Mouse (Mus musculus) embryonic facial prominence, embryonic 11.5 days (tissue): Measurements from ENCODE around the gene Metrn. TPM values are rescaled to one million over a fixed set of nuclear protein-coding genes. Genes with fewer than 3 reads are reported as not detected.
A peak's percentile ranks its signal among the peaks of the same experiment; 100 is the strongest.
"Not testable (repeated sequence)": the region's sequence is repeated elsewhere in the genome, so short reads cannot be mapped to it uniquely, and the experiment has no call there.

Experiments used
- ATAC-seq: fragments of 200-750 bp; cut with Nextera tagmentation; replicated peaks from 2 replicates; pipeline ENCODE4 v1.8.0; 2017; ENCODE audit warnings: low read depth; ENCODE audit not compliant: insufficient number of reproducible peaks, low FRiP score, low TSS enrichment
- DNase-seq: peaks from one replicate; pipeline ENCODE4 v3.0.0-alpha.2; 2015; ENCODE audit warnings: low spot score
- H3K27ac ChIP-seq: fragments of 300-500 bp; sonication (generic); replicated peaks from 2 replicates; pipeline ENCODE4 v1.5.1; 2014; ENCODE audit warnings: mild to moderate bottlenecking, low read depth, low read length, control low read depth
- H3K27me3 ChIP-seq: fragments of 300-500 bp; sonication (generic); 2 replicates; pipeline ENCODE4 v1.6.1; 2014; ENCODE audit warnings: mild to moderate bottlenecking, low read length, moderate library complexity, mixed read lengths; ENCODE audit not compliant: control insufficient read depth, insufficient read depth
- H3K36me3 ChIP-seq: fragments of 300-500 bp; sonication (generic); replicated peaks from 2 replicates; pipeline ENCODE4 v1.6.1; 2014; ENCODE audit warnings: low read depth, mild to moderate bottlenecking, low read length, moderate library complexity, mixed read lengths; ENCODE audit not compliant: control insufficient read depth, insufficient read depth
- H3K4me1 ChIP-seq: fragments of 300-500 bp; sonication (generic); 2 replicates; pipeline ENCODE4 v1.6.1; 2014; ENCODE audit warnings: low read length, mixed read lengths; ENCODE audit not compliant: control insufficient read depth, insufficient read depth
- H3K4me2 ChIP-seq: fragments of 300-500 bp; sonication (generic); 2 replicates; pipeline ENCODE4 v1.6.1; 2014; ENCODE audit warnings: low read depth, mild to moderate bottlenecking, control low read depth, low read length, moderate library complexity
- H3K4me3 ChIP-seq: fragments of 300-500 bp; sonication (generic); 2 replicates; pipeline ENCODE4 v1.5.1; 2014; ENCODE audit warnings: low read depth, low read length, control low read depth
- H3K9ac ChIP-seq: fragments of 300-500 bp; sonication (generic); replicated peaks from 2 replicates; pipeline ENCODE4 v1.6.1; 2014; ENCODE audit warnings: mild to moderate bottlenecking, control low read depth, low read length
- H3K9me3 ChIP-seq: fragments of 300-500 bp; sonication (generic); replicated peaks from 2 replicates; pipeline ENCODE4 v1.6.1; 2016; ENCODE audit warnings: mild to moderate bottlenecking, low read length, inconsistent platforms, mixed read lengths; ENCODE audit not compliant: control insufficient read depth
- WGBS: fragments of 180-500 bp; shearing (Covaris S2); extraction: QIAGEN DNeasy Blood & Tissue Kit; methylation state at CpG from one replicate; pipeline ENCODE4 v1.1.7; 2014; 5-methylcytosine and 5-hydroxymethylcytosine counted together
- polyA plus RNA-seq: library from polyadenylated mRNA; unstranded; fragments of >200 nt; fragmentation: Nextera tagmentation; extraction: Ambion mirVana; gene quantifications from 2 replicates; pipeline ENCODE4 v1.2.1, GENCODE M21; 2014

Gene Metrn
- polyA plus RNA-seq, 1 experiment from 2014 or later, result 13.4 TPM

DNA sequence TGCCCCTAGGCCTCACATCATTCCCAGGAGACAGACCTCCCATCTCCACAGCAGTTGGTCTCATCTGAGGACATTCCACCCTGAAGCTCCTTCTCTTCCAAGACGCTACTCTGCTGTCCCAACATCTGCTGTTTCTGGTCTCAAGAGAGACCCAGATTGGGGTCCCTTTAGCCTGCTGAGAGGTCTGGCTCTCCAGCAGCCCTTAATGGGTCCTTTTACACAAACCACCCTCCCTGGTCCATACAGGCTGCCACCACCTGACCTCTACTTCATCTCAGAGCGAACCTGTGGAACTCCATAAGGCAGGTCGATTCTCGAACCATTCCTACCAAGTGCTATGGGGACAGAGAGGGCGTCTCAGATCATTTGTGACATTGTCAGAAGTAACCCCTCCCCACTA lies 11.1 kb upstream of the Metrn start:
- no peaks in the 10 kb centered on the region for H3K9me3 ChIP-seq
- no peak for DNase-seq
- WGBS, result 36% methylated on average over 5 of the region's 5 CpGs
- H3K4me3 ChIP-seq, result no peak overlapping the region
- no peaks in the 10 kb centered on the region; the same call in 1 of the 2 replicates for H3K4me1 ChIP-seq
- H3K4me2 ChIP-seq, result peak overlapping the region; percentile 97; the same call in 1 of the 2 replicates
- no peak overlapping the region for H3K9ac ChIP-seq
- ATAC-seq, result no peak
- 0 out of 2 replicates have a peak overlapping the region, but pooled peaks have one; percentile 41 for H3K27ac ChIP-seq
- no peaks in the 10 kb centered on the region for H3K36me3 ChIP-seq
- H3K27me3 ChIP-seq, result peaks cover 14% of the 10 kb centered on the region

DNA sequence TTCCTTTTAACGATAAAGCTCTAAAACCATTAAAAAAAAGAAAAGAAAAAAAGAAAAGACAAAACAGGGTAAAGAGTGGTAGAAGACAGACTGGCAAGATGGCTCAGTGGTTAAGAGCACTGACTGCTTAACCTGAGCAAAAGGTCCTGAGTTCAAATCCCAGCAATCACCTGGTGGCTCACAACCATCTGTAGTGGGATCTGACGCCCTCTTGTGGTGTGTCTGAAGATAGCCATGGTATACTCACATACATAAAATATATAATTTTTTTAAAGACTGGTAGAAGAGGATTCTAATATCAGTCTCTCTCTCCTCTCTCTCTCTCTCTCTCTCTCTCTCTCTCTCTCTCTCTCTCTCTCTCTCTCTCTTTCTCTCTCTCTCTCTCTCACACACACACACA lies 10.5 kb upstream of the Metrn start:
- H3K4me2 ChIP-seq, ATAC-seq, DNase-seq, H3K9ac ChIP-seq, H3K36me3 ChIP-seq, H3K4me1 ChIP-seq, H3K27ac ChIP-seq, H3K4me3 ChIP-seq, H3K9me3 ChIP-seq: not testable (repeated sequence)
- peaks cover 14% of the 10 kb centered on the region for H3K27me3 ChIP-seq
- WGBS, result 56% methylated on average over 2 of the region's 2 CpGs

DNA sequence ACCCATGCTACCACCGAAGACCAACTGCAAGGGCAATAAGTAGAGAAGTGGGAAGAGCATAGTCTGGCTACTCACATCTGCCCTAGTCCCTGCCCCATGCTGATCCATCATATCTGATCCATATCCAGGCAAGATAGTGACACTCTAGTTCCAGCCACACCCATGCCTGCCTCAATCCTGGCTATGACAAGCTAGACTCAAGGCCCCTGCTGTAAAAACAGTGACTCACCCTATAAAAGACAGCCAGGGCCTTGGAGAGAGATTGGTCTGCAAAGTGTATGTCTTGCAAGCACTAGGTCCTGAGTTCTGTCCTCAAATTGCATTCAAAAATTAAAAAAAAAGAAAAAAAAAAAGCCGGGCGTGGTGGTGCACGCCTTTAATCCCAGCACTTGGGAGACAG lies 9.6 kb upstream of the Metrn start:
- H3K36me3 ChIP-seq, result no peaks in the 10 kb centered on the region
- ATAC-seq, result no peak
- no peaks in the 10 kb centered on the region; the same call in 1 of the 2 replicates for H3K4me1 ChIP-seq
- H3K9ac ChIP-seq, result no peak overlapping the region
- 81% methylated on average over 4 of the region's 4 CpGs for WGBS
- no peaks in the 10 kb centered on the region for H3K9me3 ChIP-seq
- no peak overlapping the region for H3K4me3 ChIP-seq
- no peak for DNase-seq
- H3K27ac ChIP-seq, result no peak overlapping the region
- no peak overlapping the region for H3K4me2 ChIP-seq
- peaks cover 14% of the 10 kb centered on the region for H3K27me3 ChIP-seq

DNA sequence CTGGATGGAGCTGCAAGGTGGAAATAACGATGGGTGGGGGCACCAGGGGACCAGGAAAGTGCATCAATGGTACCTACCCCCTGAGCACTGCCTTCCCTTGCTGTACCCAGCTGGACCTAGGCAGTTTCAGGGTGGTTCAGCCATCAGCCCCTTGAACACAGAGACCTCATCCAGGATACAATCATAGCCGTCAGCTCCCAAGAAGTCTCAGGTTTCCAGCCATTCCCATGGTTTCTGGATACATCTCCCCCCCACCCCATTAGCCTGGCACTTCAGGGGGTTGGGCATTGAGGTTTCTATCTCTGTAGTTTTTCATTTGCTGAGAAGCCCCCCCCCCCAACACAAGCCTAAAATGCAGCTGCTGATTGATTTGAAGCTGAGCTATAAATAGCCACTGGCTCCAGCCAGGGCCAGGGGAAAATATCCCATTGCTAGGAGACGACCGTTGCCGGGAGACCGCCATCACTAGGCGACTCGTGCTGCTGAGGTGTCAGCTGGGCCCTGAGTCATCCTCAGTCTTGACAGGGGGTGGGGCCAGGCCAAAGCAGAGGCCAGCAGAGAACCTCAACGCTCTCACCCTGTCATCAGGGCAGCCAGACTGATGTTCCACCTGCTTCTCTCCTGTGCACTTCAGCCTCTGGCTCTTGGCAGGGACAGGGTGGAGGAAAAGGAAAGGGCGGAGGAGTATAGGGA lies 6.0 kb upstream of the Metrn start:
- ATAC-seq (peak; percentile 79), DNase-seq (peak; percentile 51)
- Histone ChIP-seq H3K36me3 (no peaks in the 10 kb centered on the region), H3K4me2 (peak overlapping the region; percentile 16; the same call in 1 of the 2 replicates), H3K9ac (no peak overlapping the region), H3K27ac (no peak overlapping the region; the same call in 1 of the 2 replicates), H3K4me3 (no peak overlapping the region), H3K27me3 (peaks cover under 1% of the 10 kb centered on the region), H3K4me1 (no peaks in the 10 kb centered on the region), H3K9me3 (no peaks in the 10 kb centered on the region)
- 6% methylated on average over 10 of the region's 10 CpGs for WGBS

DNA sequence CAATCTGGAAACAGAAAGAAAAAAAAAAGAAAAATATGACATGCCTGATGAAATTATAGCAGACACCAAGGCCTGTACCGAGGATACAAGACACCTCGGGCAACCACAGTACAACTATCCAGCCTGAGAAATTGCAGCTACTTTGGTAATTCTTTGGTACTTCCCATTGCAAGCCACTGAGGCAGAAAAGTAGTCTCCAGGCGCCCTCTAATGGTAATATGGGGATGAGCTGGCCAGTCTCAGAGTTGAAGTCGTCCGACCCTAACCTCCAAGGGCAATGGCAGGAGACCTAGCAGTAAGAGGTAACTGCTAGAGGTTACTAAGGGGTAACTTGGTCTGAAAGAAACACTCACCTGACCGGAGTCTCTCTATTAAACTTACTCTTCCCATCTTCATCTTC lies 4.1 kb upstream of the Metrn start:
- H3K9me3 ChIP-seq, result no peaks in the 10 kb centered on the region
- no peaks in the 10 kb centered on the region for H3K36me3 ChIP-seq
- no peaks in the 10 kb centered on the region; the same call in 1 of the 2 replicates for H3K4me1 ChIP-seq
- WGBS, result 6% methylated on average over 6 of the region's 6 CpGs
- ATAC-seq (no peak), DNase-seq (peak; percentile 85)
- no peak overlapping the region for H3K4me3 ChIP-seq
- H3K9ac ChIP-seq, result no peak overlapping the region
- no peak overlapping the region for H3K27ac ChIP-seq
- no peak overlapping the region for H3K4me2 ChIP-seq
- no peaks in the 10 kb centered on the region for H3K27me3 ChIP-seq

GRCm38 (mm10) chr17:25796211-25796771 lies 645 bp downstream of the Metrn start:
- under 1% methylated on average over 36 of the region's 37 CpGs for WGBS
- peak overlapping the region; percentile 80 for H3K4me3 ChIP-seq
- no peaks in the 10 kb centered on the region for H3K9me3 ChIP-seq
- H3K4me1 ChIP-seq, result peaks cover 7% of the 10 kb centered on the region
- H3K27me3 ChIP-seq, result no peaks in the 10 kb centered on the region
- no peak; the same call in 1 of the 2 replicates for ATAC-seq
- DNase-seq, result no peak
- peak overlapping the region; percentile 97 for H3K4me2 ChIP-seq
- peak overlapping the region; percentile 81 for H3K9ac ChIP-seq
- peak overlapping the region; percentile 68 for H3K27ac ChIP-seq
- no peaks in the 10 kb centered on the region for H3K36me3 ChIP-seq

DNA sequence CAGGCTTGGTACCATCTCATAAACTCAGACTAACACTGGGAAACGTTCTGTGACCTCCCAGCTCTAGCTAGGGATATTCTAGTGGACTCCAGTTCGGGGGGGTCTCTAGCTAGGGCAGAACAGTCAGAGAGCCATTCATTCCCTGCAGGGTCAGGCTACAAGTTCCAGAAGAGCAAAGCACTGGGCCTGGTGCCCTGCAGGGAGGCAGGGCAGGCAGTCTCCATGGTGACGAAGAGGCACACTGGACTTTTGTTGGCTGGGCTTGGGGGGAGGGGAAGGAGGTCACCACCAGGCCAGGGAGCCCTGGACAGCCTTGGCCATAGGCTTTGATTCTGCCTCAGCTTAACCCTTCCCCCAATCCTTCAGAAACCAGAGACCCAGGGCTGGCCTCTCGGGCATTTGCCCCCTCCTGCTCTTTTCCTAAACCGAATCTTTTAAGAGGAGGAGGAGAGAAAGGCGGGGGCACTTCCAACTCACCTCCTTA lies 1.3 kb downstream of the Metrn start, which contains the start of gene AC134908.4:
TSS of gene AC134908.4 (minus strand) at position 51 of the 484 bp plus-strand sequence.
- peaks cover 7% of the 10 kb centered on the region for H3K4me1 ChIP-seq
- DNase-seq (peak; percentile 65), ATAC-seq (0 out of 2 replicates have a peak, but pooled peaks have one; percentile 24)
- H3K27ac ChIP-seq, result peak within 1 kb of the TSS; percentile 68
- no peaks in the 10 kb centered on the region for H3K27me3 ChIP-seq
- 3% methylated on average over 6 of the region's 6 CpGs for WGBS
- H3K9me3 ChIP-seq, result no peaks in the 10 kb centered on the region
- H3K4me2 ChIP-seq, result peak within 1 kb of the TSS; percentile 97
- no peaks in the 10 kb centered on the region for H3K36me3 ChIP-seq
- H3K4me3 ChIP-seq, result peak within 1 kb of the TSS; percentile 80
- H3K9ac ChIP-seq, result peak within 1 kb of the TSS; percentile 81

DNA sequence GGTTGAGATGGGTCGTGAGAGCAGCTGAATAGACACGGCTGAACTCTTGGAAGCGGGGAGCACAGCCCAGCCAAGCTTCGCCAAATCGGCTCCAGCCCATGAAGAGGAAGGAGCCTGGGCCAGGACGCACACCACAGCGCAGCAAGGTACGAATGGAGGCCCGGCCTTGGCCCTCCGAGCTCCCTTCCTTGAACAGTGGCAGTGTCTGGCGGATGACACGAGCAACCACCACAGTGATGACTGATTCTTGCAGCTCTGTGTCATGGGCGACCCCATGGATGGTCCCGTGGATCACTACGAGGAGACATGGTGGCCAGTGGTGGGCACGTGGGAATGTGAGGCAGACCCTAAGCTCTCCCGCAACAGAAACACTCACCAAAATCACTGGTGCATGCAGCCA lies 1.9 kb downstream of the Metrn start:
- DNase-seq, result no peak
- Histone ChIP-seq H3K4me1 (peaks cover 7% of the 10 kb centered on the region), H3K4me3 (peak overlapping the region; percentile 80)

More for the DNA sequence above, 1.9 kb downstream of the Metrn start:
- Histone ChIP-seq H3K27me3 (no peaks in the 10 kb centered on the region), H3K4me2 (peak overlapping the region; percentile 97), H3K27ac (peak overlapping the region; percentile 30; the same call in 1 of the 2 replicates), H3K9ac (peak overlapping the region; percentile 81), H3K9me3 (no peaks in the 10 kb centered on the region), H3K36me3 (no peaks in the 10 kb centered on the region)
- WGBS, result 70% methylated on average over 17 of the region's 17 CpGs
- ATAC-seq, result no peak
